Mouse (Mus musculus) midbrain, postnatal 0 days (tissue): ENCODE measurements around the gene Rpl12. TPM values are rescaled to one million over a fixed set of nuclear protein-coding genes. Genes with fewer than 3 reads are reported as not detected.

Source experiments
- ATAC-seq: fragments of 200-750 bp; cut with Nextera tagmentation; 2 replicates; pipeline ENCODE4 v1.8.0; 2017; ENCODE audit warnings: moderate number of reproducible peaks, mild to moderate bottlenecking, moderate TSS enrichment, moderate library complexity; ENCODE audit not compliant: low FRiP score
- DNase-seq: peaks from one replicate; pipeline ENCODE4 v3.0.0-alpha.2; 2015; ENCODE audit warnings: low spot score
- H3K27ac ChIP-seq: fragments of 300-500 bp; sonication (generic); 2 replicates; pipeline ENCODE4 v1.5.1; 2014; ENCODE audit warnings: low read depth, mild to moderate bottlenecking, low read length, mixed read lengths
- H3K27me3 ChIP-seq: fragments of 300-500 bp; sonication (generic); 2 replicates; pipeline ENCODE4 v1.6.1; 2014; ENCODE audit warnings: low read length, control low read depth, mixed read lengths; ENCODE audit not compliant: insufficient read depth
- H3K36me3 ChIP-seq: fragments of 300-500 bp; sonication (generic); 2 replicates; pipeline ENCODE4 v1.6.1; 2014; ENCODE audit warnings: low read length, control low read depth, mixed read lengths; ENCODE audit not compliant: insufficient read depth
- H3K4me1 ChIP-seq: fragments of 300-500 bp; sonication (generic); 2 replicates; pipeline ENCODE4 v1.6.1; 2014; ENCODE audit warnings: mild to moderate bottlenecking, control low read depth, antibody characterized with exemption, low read length, mixed read lengths; ENCODE audit not compliant: insufficient read depth
- H3K4me2 ChIP-seq: fragments of 300-500 bp; sonication (generic); 2 replicates; pipeline ENCODE4 v1.6.1; 2014; ENCODE audit warnings: low read depth, mild to moderate bottlenecking, low read length, mixed read lengths; ENCODE audit not compliant: poor library complexity, severe bottlenecking
- H3K4me3 ChIP-seq: fragments of 300-500 bp; sonication (generic); 2 replicates; pipeline ENCODE4 v1.5.1; 2014; ENCODE audit warnings: low read depth, mild to moderate bottlenecking, low read length, moderate library complexity
- H3K9ac ChIP-seq: fragments of 300-500 bp; sonication (generic); replicated peaks from 2 replicates; pipeline ENCODE4 v1.6.1; 2014; ENCODE audit warnings: mild to moderate bottlenecking, low read length, moderate library complexity, mixed read lengths; ENCODE audit not compliant: poor library complexity, severe bottlenecking
- H3K9me3 ChIP-seq: fragments of 300-500 bp; sonication (generic); 2 replicates; pipeline ENCODE4 v1.6.1; 2016; ENCODE audit warnings: low read length, control low read depth
- CTCF ChIP-seq: IDR thresholded peaks from 2 replicates; pipeline ENCODE4 v1.5.1; 2016; ENCODE audit warnings: antibody characterized with exemption, mild to moderate bottlenecking
- WGBS: fragments of 180-500 bp; shearing (Covaris S2); extraction: QIAGEN DNeasy Blood & Tissue Kit; methylation state at CpG from one replicate; pipeline ENCODE4 v1.1.7; 2014; 5-methylcytosine and 5-hydroxymethylcytosine counted together
- polyA plus RNA-seq: library from polyadenylated mRNA; unstranded; fragments of >200 nt; fragmentation: Nextera tagmentation; extraction: Ambion mirVana; gene quantifications from 2 replicates; pipeline ENCODE4 v1.2.1, GENCODE M21; 2015
- total RNA-seq: library from RNA; depleted of rRNA; stranded (reverse); fragments of >200 nt; gene quantifications from 2 replicates; pipeline ENCODE4 v1.2.3, GENCODE M21; 2014

The Rpl12 gene
- total and polyA plus RNA-seq, 2 experiments from 2014 or later = 102 to 196 TPM

DNA sequence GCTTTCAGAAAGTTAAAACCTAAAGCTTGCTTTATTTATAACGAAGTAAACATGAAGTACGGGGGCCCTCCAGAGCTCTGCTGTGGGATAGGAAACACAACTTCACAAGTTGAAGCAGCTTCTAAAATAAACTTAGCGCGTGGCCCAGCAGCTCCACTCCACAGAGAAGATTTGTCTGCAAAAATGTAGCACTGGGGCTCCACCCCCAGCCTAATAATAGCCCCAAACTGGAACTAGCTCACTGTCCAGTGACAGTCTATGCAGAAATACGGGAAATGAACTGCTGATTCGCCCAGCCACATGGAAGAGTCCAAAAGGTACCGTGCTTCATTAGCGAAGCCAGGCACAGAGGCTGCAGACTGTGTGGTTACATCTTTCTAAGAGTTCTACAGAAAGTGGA lies 8.0 kb downstream of the Rpl12 start:
- 88% methylated on average over 8 of the region's 8 CpGs for WGBS
- H3K27ac ChIP-seq = no peak overlapping the region

DNA sequence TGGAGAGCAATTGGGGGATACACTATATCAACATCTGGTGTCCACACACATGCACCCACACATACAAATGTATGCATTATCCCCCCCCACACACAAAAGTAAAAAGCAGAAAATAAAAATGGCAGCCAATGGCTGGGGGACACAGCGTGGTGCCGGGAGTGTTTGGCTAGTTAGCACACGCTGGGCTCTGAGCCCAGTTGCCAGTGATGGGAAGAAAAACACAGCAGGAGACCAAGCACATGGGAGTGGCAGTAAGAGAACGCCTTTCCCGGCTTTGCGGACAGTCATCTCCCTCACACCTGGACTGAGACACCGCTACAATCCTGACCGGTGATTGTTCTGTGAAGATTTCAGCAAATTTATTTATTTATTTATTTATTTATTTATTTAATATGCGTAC lies 9.9 kb downstream of the Rpl12 start:
- Histone ChIP-seq H3K9ac (no peak overlapping the region), H3K9me3 (no peaks in the 10 kb centered on the region), H3K36me3 (peaks cover 36% of the 10 kb centered on the region), H3K4me3 (no peak overlapping the region), H3K4me1 (0 out of 2 replicates have a peak, but pooled peaks cover 3% of the 10 kb centered on the region), H3K4me2 (no peak overlapping the region), H3K27me3 (no peaks in the 10 kb centered on the region), H3K27ac (no peak overlapping the region)
- WGBS = 31% methylated on average over 9 of the region's 9 CpGs
- no peak for ATAC-seq
- TF ChIP-seq CTCF = no peak
- peak; percentile 72 for DNase-seq

More for the DNA sequence above, 8.0 kb downstream of the Rpl12 start:
- no peak overlapping the region for H3K4me2 ChIP-seq
- H3K9ac ChIP-seq = no peak overlapping the region
- H3K4me1 ChIP-seq = 0 out of 2 replicates have a peak, but pooled peaks cover 3% of the 10 kb centered on the region
- no peak for TF ChIP-seq CTCF
- no peak overlapping the region for H3K4me3 ChIP-seq
- H3K9me3 ChIP-seq = no peaks in the 10 kb centered on the region
- peaks cover 21% of the 10 kb centered on the region for H3K36me3 ChIP-seq
- ATAC-seq (no peak), DNase-seq (no peak)
- H3K27me3 ChIP-seq = no peaks in the 10 kb centered on the region

DNA sequence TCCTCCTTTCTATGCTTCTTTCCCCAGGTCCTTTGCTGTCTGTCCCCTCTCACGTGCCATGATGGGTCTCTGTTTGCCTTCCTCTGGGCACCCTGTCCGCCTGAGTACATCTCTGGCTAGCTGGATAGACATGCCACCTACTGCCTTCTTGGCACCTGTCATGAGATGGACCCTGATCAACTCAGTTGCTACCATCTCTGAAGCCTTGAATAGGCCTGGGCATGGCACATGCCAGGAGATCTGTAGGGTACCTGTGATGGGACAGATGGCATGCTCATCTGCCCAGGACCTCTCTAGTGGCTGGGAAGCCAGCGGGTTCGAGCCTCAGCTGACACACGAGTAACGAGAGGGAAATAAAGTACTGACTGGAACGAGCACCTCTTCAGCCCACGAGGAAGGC lies 12.9 kb downstream of the Rpl12 start:
- Histone ChIP-seq H3K4me1 (no peaks in the 10 kb centered on the region), H3K9me3 (no peaks in the 10 kb centered on the region), H3K36me3 (peaks cover 44% of the 10 kb centered on the region), H3K27ac (no peak overlapping the region), H3K27me3 (no peaks in the 10 kb centered on the region), H3K4me3 (no peak overlapping the region), H3K9ac (no peak overlapping the region), H3K4me2 (no peak overlapping the region)
- TF ChIP-seq CTCF = no peak
- WGBS = 93% methylated on average over 8 of the region's 8 CpGs
- no peak for DNase-seq
- ATAC-seq = no peak

DNA sequence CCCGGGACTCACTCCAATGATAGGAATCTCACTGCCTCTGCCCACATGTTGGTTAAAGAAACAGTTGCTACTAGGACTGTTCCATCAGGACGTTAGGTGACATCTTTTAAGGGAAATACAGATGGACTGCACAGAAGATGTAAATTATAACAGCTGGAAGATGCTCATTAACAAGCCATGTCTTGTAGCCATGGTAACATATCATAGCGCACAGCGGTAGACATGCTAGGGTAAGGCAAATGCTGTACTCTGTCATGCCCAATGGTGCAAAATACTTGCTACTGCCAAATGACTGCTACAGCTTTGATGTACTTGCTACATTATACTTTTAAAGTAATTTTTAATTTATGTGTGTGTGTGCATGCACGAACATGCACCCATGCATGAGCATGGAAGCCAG lies 15.8 kb downstream of the Rpl12 start:
- Histone ChIP-seq H3K27ac (no peak overlapping the region), H3K4me3 (no peak overlapping the region), H3K36me3 (peaks cover 44% of the 10 kb centered on the region), H3K9ac (no peak overlapping the region), H3K9me3 (no peaks in the 10 kb centered on the region), H3K4me2 (no peak overlapping the region), H3K27me3 (no peaks in the 10 kb centered on the region), H3K4me1 (no peaks in the 10 kb centered on the region)
- no peak for ATAC-seq
- peak; percentile 45 for DNase-seq
- WGBS = 70% methylated on average over 5 of the region's 5 CpGs
- TF ChIP-seq CTCF = no peak

DNA sequence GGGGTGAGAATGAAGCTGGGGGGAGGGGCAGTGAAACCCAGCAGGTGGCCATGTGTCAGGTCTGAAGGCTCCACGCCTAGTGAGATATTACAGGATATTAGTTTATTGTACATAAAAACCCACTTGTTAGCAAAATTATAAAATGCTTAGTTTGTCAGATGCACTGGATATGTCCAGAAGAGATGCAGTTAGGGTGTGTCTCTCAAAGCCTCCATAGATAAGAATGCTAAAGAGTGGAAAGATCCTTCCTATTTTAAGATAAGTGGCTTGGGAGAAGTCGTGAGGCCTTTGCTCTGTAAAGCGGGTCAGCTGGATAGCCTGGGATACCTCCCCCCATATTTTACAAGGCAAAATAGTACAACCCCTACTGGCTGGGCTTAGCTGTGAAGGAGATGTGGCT lies 17.3 kb downstream of the Rpl12 start:
- no peak overlapping the region for H3K9ac ChIP-seq

DNA sequence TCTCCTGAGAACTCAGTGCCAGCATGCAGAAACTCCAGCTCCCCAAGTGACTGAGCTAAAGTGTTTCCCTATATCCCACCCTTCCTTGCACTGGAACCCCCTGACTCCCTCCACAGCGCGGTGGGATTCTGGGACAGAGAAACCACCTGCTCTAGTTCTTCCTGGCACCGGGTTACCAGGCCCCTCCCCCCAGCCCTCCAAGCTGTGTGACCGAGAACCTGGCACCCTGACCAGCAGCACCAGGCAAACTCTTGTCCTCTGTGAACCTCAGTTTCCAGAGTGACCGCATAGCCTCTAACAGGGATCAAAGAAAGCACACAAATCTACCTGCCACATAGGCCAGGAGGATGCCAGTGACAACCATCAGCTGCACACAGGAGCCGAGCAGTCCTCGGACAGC lies 18.3 kb downstream of the Rpl12 start:
- H3K27me3 ChIP-seq = no peaks in the 10 kb centered on the region
- WGBS = 88% methylated on average over 7 of the region's 7 CpGs
- no peak for DNase-seq
- H3K4me3 ChIP-seq = no peak overlapping the region
- TF ChIP-seq CTCF = no peak
- H3K4me1 ChIP-seq = no peaks in the 10 kb centered on the region
- H3K27ac ChIP-seq = no peak overlapping the region
- no peak overlapping the region for H3K4me2 ChIP-seq
- H3K9me3 ChIP-seq = no peaks in the 10 kb centered on the region
- H3K9ac ChIP-seq = 0 out of 2 replicates have a peak overlapping the region, but pooled peaks have one; percentile 13
- no peak for ATAC-seq
- peaks cover 23% of the 10 kb centered on the region for H3K36me3 ChIP-seq

More for the DNA sequence above, 17.3 kb downstream of the Rpl12 start:
- Histone ChIP-seq H3K36me3 (peaks cover 33% of the 10 kb centered on the region), H3K9me3 (no peaks in the 10 kb centered on the region), H3K27ac (no peak overlapping the region), H3K27me3 (no peaks in the 10 kb centered on the region), H3K4me2 (no peak overlapping the region), H3K4me3 (no peak overlapping the region), H3K4me1 (no peaks in the 10 kb centered on the region)
- no peak for DNase-seq
- ATAC-seq = no peak
- 76% methylated on average over 3 of the region's 3 CpGs for WGBS
- TF ChIP-seq CTCF = no peak
